Comparison of ENCODE assay signal across 7 mouse cellular contexts in genomic region chr4:28813551-28814475, GRCm38 (mm10). TPM values are rescaled to one million over a fixed set of nuclear protein-coding genes. Genes with fewer than 3 reads are reported as not detected.
A peak's percentile ranks its signal among the peaks of the same experiment; 100 is the strongest.
DNase-seq lines count a peak whose midpoint lies in the region; ATAC-seq and TF ChIP-seq lines count a peak whose summit lies in the region.

No protein-coding gene starts in this region.

- no peaks in the 10 kb centered on the region; the same call in 1 of the 2 replicates for H3K4me1 ChIP-seq in bone marrow, adult 2 months (ENCODE audit: control insufficient read depth, insufficient read depth, low read length)
- H3K4me1 ChIP-seq in cortical plate, adult 2 months (ENCODE audit: control insufficient read depth, insufficient read depth, low read length): no peaks in the 10 kb centered on the region
- no peaks in the 10 kb centered on the region for H3K4me1 ChIP-seq in intestine, embryonic 15.5 days (replicated peaks)
- no peaks in the 10 kb centered on the region for H3K4me1 ChIP-seq in limb, embryonic 12.5 days (replicated peaks)
- H3K4me1 ChIP-seq in midbrain, embryonic 16.5 days (ENCODE audit: control insufficient read depth, insufficient read depth, low read length): no peaks in the 10 kb centered on the region

- H3K9ac ChIP-seq in intestine, embryonic 15.5 days: peak overlapping the region; percentile 73
- H3K9ac ChIP-seq in limb, embryonic 12.5 days (replicated peaks): peak overlapping the region; percentile 93
- H3K9ac ChIP-seq in midbrain, embryonic 16.5 days (ENCODE audit: low read depth, low read length): peak overlapping the region; percentile 94

- no peak for TF ChIP-seq POLR2A in bone marrow, adult 2 months (IDR thresholded peaks at IDR 0.05; ENCODE audit: borderline replicate concordance, control insufficient read depth, low read depth, low read length)
- no peak for TF ChIP-seq POLR2A in cortical plate, adult 2 months (IDR thresholded peaks at IDR 0.05; ENCODE audit: extremely low read depth, insufficient read depth, low read length)

- H3K4me3 ChIP-seq in bone marrow, adult 2 months (replicated peaks; ENCODE audit: control insufficient read depth, low read depth, low read length): peak overlapping the region; percentile 63
- peak overlapping the region; percentile 80 for H3K4me3 ChIP-seq in cortical plate, adult 2 months (ENCODE audit: insufficient read depth, low read length)
- peak overlapping the region; percentile 83 for H3K4me3 ChIP-seq in intestine, embryonic 15.5 days (replicated peaks)
- H3K4me3 ChIP-seq in limb, embryonic 12.5 days (replicated peaks): peak overlapping the region; percentile 82
- H3K4me3 ChIP-seq in midbrain, embryonic 16.5 days (ENCODE audit: low read depth, low read length): peak overlapping the region; percentile 80

- TF ChIP-seq CTCF in bone marrow, adult 2 months (IDR thresholded peaks at IDR 0.05; ENCODE audit: control insufficient read depth, insufficient read depth, low read length): no peak
- no peak for TF ChIP-seq CTCF in cortical plate, adult 2 months (IDR thresholded peaks at IDR 0.05; ENCODE audit: extremely low read depth, insufficient read depth, low read length)

- no peak overlapping the region for H3K27ac ChIP-seq in bone marrow, adult 2 months (ENCODE audit: control insufficient read depth, insufficient read depth, low read depth, low read length, poor library complexity)
- H3K27ac ChIP-seq in cortical plate, adult 2 months (ENCODE audit: insufficient read depth, low read length): peak overlapping the region; percentile 82
- peak overlapping the region; percentile 89 for H3K27ac ChIP-seq in intestine, embryonic 15.5 days
- peak overlapping the region; percentile 98 for H3K27ac ChIP-seq in limb, embryonic 12.5 days
- H3K27ac ChIP-seq in midbrain, embryonic 16.5 days (ENCODE audit: low read length): peak overlapping the region; percentile 97

- under 1% methylated on average over 94 of the region's 94 CpGs for WGBS in bone marrow, adult 2 months
- WGBS in intestine, embryonic 15.5 days: under 1% methylated on average over 83 of the region's 94 CpGs
- WGBS in limb, embryonic 12.5 days: under 1% methylated on average over 82 of the region's 94 CpGs
- WGBS in midbrain, embryonic 16.5 days: under 1% methylated on average over 87 of the region's 94 CpGs

- H3K4me2 ChIP-seq in intestine, embryonic 15.5 days (replicated peaks): peak overlapping the region; percentile 95
- H3K4me2 ChIP-seq in limb, embryonic 12.5 days: peak overlapping the region; percentile 82
- peak overlapping the region; percentile 73 for H3K4me2 ChIP-seq in midbrain, embryonic 16.5 days (ENCODE audit: low read length)

- no peaks in the 10 kb centered on the region for H3K9me3 ChIP-seq in intestine, embryonic 15.5 days
- H3K9me3 ChIP-seq in limb, embryonic 12.5 days: no peaks in the 10 kb centered on the region
- H3K9me3 ChIP-seq in midbrain, embryonic 16.5 days (replicated peaks; ENCODE audit: control insufficient read depth, low read length, poor library complexity, severe bottlenecking): no peaks in the 10 kb centered on the region

- H3K36me3 ChIP-seq in intestine, embryonic 15.5 days: no peaks in the 10 kb centered on the region
- no peaks in the 10 kb centered on the region for H3K36me3 ChIP-seq in limb, embryonic 12.5 days
- no peaks in the 10 kb centered on the region for H3K36me3 ChIP-seq in midbrain, embryonic 16.5 days (ENCODE audit: control insufficient read depth, insufficient read depth, low read length)

- no peaks in the 10 kb centered on the region for H3K27me3 ChIP-seq in intestine, embryonic 15.5 days (replicated peaks)
- no peaks in the 10 kb centered on the region; the same call in 1 of the 2 replicates for H3K27me3 ChIP-seq in limb, embryonic 12.5 days
- peaks cover 3% of the 10 kb centered on the region for H3K27me3 ChIP-seq in midbrain, embryonic 16.5 days (ENCODE audit: control insufficient read depth, insufficient read depth, low read depth, low read length)

- peak; percentile 32 for ATAC-seq in intestine, embryonic 15.5 days
- 0 out of 2 replicates have a peak, but pooled peaks have one; percentile 1 for ATAC-seq in limb, embryonic 12.5 days (ENCODE audit: insufficient number of reproducible peaks, insufficient read depth, low FRiP score, low TSS enrichment, low read depth)
- ATAC-seq in midbrain, embryonic 16.5 days: peak; percentile 50

- peak; percentile 24 for DNase-seq in gastrocnemius, postnatal 25 days
- DNase-seq in testis, postnatal 10 days (ENCODE audit: low spot score): peak; percentile 58

RNA-seq across cellular contexts. Expression of gene Epha7, which starts 0.9 kb away (rescaled TPM):
- polyA plus RNA-seq in bone marrow, adult 2 months (2011; ENCODE audit: insufficient read depth, insufficient read length, low replicate concordance, missing spikeins): 0.45 TPM in 1 of 2 replicates, not detected in the other
- polyA plus RNA-seq in cortical plate, adult 2 months (2012; rRNA removed): 29.3 and 38.5 TPM in 2 replicates
- total RNA-seq in gastrocnemius, postnatal 25 days (2021): 1 to 10 TPM; 1.6 to 2.2 TPM
- 16.9 and 20.0 TPM in 2 replicates for polyA plus RNA-seq in intestine, embryonic 15.5 days (2015; fragmentation: Nextera tagmentation; extraction: Ambion mirVana)
- 50.6 and 56.5 TPM in 2 replicates for polyA plus RNA-seq in limb, embryonic 12.5 days (2016; fragmentation: Nextera tagmentation; extraction: Ambion mirVana)
- 68.6 and 88.3 TPM in 2 replicates for polyA plus RNA-seq in midbrain, embryonic 16.5 days (2015; fragmentation: Nextera tagmentation; extraction: Ambion mirVana)

Comparison
In these comparisons a context has a peak if more than half of its experiments do, and no peak if none do; other contexts are left out.
1. RNA of gene Epha7, which starts 0.9 kb away (polyA plus RNA-seq): 68.6 to 88.3 TPM in midbrain, embryonic 16.5 days, 50.6 to 56.5 TPM in limb, embryonic 12.5 days, 29.3 to 38.5 TPM in cortical plate, adult 2 months and 16.9 to 20.0 TPM in intestine, embryonic 15.5 days; 0.45 TPM in bone marrow, adult 2 months; every median in the first group is over 10 times any median in the second.
2. Peak in every context shown above with its lines, with median percentiles within 50 percentile points of each other: H3K4me3 ChIP-seq, ATAC-seq, H3K4me2 ChIP-seq and H3K9ac ChIP-seq.